Mouse (Mus musculus): Measurements from ENCODE around the gene Tha1.

DNA sequence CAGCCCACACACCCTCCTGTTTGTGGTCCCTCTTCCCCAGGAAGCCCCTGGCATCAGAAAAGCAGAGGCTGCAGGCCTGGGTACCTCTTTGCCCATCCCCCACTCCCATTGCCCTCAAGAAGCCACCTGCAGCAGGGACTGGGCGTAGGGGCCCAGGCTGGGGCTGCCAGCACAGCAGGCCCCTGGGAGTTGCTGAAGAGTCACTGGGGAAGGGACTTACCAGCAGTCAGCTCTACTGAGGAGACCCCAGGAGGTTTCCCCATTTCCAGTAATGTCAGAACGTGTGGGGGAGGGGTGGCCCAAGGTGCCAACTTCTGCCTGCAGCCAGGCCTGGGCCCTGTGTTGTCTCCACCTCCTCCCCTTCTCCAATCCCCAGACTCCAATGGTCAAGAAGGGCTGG, 29.0 kb upstream of the Tha1 start:
- TF ChIP-seq CTCF (IDR thresholded peaks at IDR 0.05; ENCODE audit: extremely low read depth, insufficient read depth, insufficient read length, insufficient replicate concordance) (no peak), POLR2A (IDR thresholded peaks at IDR 0.05; ENCODE audit: low read depth, low read length) (no peak)
